In the genomic region with DNA sequence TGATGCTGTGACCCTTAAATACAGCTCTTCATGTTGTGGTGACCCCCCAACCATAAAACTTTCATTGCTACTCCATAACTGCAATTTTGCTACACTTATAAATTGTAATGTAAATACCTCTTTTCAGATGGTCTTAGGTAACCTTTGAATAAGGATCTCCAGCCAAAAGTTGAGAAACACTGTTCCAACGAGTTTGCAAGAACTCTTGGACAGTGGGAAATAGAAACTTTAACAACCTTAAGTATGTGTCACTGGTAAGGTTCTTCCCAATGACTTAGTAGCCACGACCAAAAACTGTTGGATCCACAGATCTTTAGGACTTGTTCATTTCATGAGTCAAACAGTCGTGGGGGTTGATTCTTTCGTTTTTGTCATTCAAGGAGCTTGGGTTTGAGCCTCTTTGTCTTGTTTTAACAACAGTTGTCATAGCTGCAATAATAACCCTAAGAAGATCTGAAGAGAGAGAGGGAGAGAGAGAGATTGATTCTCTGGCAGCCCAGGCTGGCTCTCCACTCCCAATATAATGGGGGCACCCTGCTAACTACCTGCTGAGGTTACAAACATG, we compare ENCODE assay signal across 8 mouse cellular contexts. TPM values are rescaled to one million over a fixed set of nuclear protein-coding genes. Genes with fewer than 3 reads are reported as not detected.
DNase-seq lines count a peak whose midpoint lies in the region; ATAC-seq and TF ChIP-seq lines count a peak whose summit lies in the region.

No protein-coding gene starts in this region.

- TF ChIP-seq EP300 in lung, postnatal 0 days (IDR thresholded peaks at IDR 0.05): no peak

- ATAC-seq in lung, postnatal 0 days: no peak
- no peak for ATAC-seq in forebrain, embryonic 11.5 days (replicated peaks; ENCODE audit: low FRiP score)
- no peak for ATAC-seq in limb, embryonic 11.5 days (ENCODE audit: insufficient number of reproducible peaks, low FRiP score, low TSS enrichment, low read depth)
- ATAC-seq in neural tube, embryonic 15.5 days (ENCODE audit: low FRiP score): no peak
- no peak for ATAC-seq in activated CD4-positive, CD25-positive, alpha-beta regulatory T cell, adult 4 months
- ATAC-seq in granulocyte monocyte progenitor cell, adult 5-6 weeks (replicated peaks; ENCODE audit: poor library complexity, severe bottlenecking): no peak

- no peaks in the 10 kb centered on the region for H3K9me3 ChIP-seq in lung, postnatal 0 days (ENCODE audit: low read length)
- H3K9me3 ChIP-seq in forebrain, embryonic 11.5 days (ENCODE audit: control insufficient read depth, low read length): no peaks in the 10 kb centered on the region
- no peaks in the 10 kb centered on the region; the same call in 1 of the 2 replicates for H3K9me3 ChIP-seq in limb, embryonic 11.5 days (ENCODE audit: control insufficient read depth, low read length)
- H3K9me3 ChIP-seq in neural tube, embryonic 15.5 days (replicated peaks): no peaks in the 10 kb centered on the region

- H3K27ac ChIP-seq in lung, postnatal 0 days (ENCODE audit: low read length): peak overlapping the region; percentile 86
- H3K27ac ChIP-seq in forebrain, embryonic 11.5 days (ENCODE audit: low read depth, low read length): no peak overlapping the region
- no peak overlapping the region for H3K27ac ChIP-seq in limb, embryonic 11.5 days (replicated peaks; ENCODE audit: low read depth, low read length)
- peak overlapping the region; percentile 90 for H3K27ac ChIP-seq in neural tube, embryonic 15.5 days (replicated peaks)

- no peaks in the 10 kb centered on the region for H3K36me3 ChIP-seq in lung, postnatal 0 days (ENCODE audit: insufficient read depth, low read length)
- H3K36me3 ChIP-seq in forebrain, embryonic 11.5 days (ENCODE audit: control insufficient read depth, insufficient read depth, low read length): no peaks in the 10 kb centered on the region
- H3K36me3 ChIP-seq in limb, embryonic 11.5 days (ENCODE audit: control insufficient read depth, insufficient read depth, low read length): no peaks in the 10 kb centered on the region
- no peaks in the 10 kb centered on the region for H3K36me3 ChIP-seq in neural tube, embryonic 15.5 days

- WGBS in lung, postnatal 0 days: 62% methylated on average over 4 of the region's 4 CpGs
- WGBS in forebrain, embryonic 11.5 days: 81% methylated on average over 4 of the region's 4 CpGs
- WGBS in limb, embryonic 11.5 days: 86% methylated on average over 4 of the region's 4 CpGs
- WGBS in neural tube, embryonic 15.5 days: 90% methylated on average over 4 of the region's 4 CpGs

- peak; percentile 51 for DNase-seq in lung, postnatal 0 days (ENCODE audit: low spot score)
- DNase-seq in lung, postnatal 10 days: no peak
- no peak for DNase-seq in forebrain, embryonic 11.5 days (ENCODE audit: low spot score)
- DNase-seq in limb, embryonic 11.5 days (ENCODE audit: low spot score): no peak
- no peak for DNase-seq in spleen, adult 12 weeks (ENCODE audit: low spot score)

- H3K4me1 ChIP-seq in lung, postnatal 0 days (ENCODE audit: insufficient read depth, low read depth, low read length): peaks cover 10% of the 10 kb centered on the region; the same call in 1 of the 2 replicates
- H3K4me1 ChIP-seq in forebrain, embryonic 11.5 days (replicated peaks; ENCODE audit: control insufficient read depth, insufficient read depth, low read length): peaks cover 8% of the 10 kb centered on the region
- peaks cover 9% of the 10 kb centered on the region for H3K4me1 ChIP-seq in limb, embryonic 11.5 days (ENCODE audit: control insufficient read depth, insufficient read depth, low read length)
- peaks cover 31% of the 10 kb centered on the region for H3K4me1 ChIP-seq in neural tube, embryonic 15.5 days

- H3K4me2 ChIP-seq in lung, postnatal 0 days (replicated peaks; ENCODE audit: low read depth, low read length): peak overlapping the region; percentile 97
- H3K4me2 ChIP-seq in forebrain, embryonic 11.5 days (ENCODE audit: low read depth, low read length, severe bottlenecking): peak overlapping the region; percentile 94
- peak overlapping the region; percentile 81 for H3K4me2 ChIP-seq in limb, embryonic 11.5 days (ENCODE audit: low read depth, severe bottlenecking)
- peak overlapping the region; percentile 76 for H3K4me2 ChIP-seq in neural tube, embryonic 15.5 days

- no peaks in the 10 kb centered on the region for H3K27me3 ChIP-seq in lung, postnatal 0 days (replicated peaks; ENCODE audit: insufficient read depth, low read length)
- no peaks in the 10 kb centered on the region for H3K27me3 ChIP-seq in forebrain, embryonic 11.5 days (ENCODE audit: control insufficient read depth, insufficient read depth, low read length)
- no peaks in the 10 kb centered on the region for H3K27me3 ChIP-seq in limb, embryonic 11.5 days (ENCODE audit: control insufficient read depth, insufficient read depth, low read length)
- H3K27me3 ChIP-seq in neural tube, embryonic 15.5 days (replicated peaks): no peaks in the 10 kb centered on the region

- peak overlapping the region; percentile 52 for H3K4me3 ChIP-seq in lung, postnatal 0 days (ENCODE audit: low read depth, low read length)
- H3K4me3 ChIP-seq in forebrain, embryonic 11.5 days (ENCODE audit: low read depth, low read length): peak overlapping the region; percentile 43
- peak overlapping the region; percentile 44; the same call in 1 of the 2 replicates for H3K4me3 ChIP-seq in limb, embryonic 11.5 days (ENCODE audit: low read depth, low read length)
- peak overlapping the region; percentile 55 for H3K4me3 ChIP-seq in neural tube, embryonic 15.5 days (replicated peaks)

- H3K9ac ChIP-seq in lung, postnatal 0 days (replicated peaks; ENCODE audit: low read depth): no peak overlapping the region
- peak overlapping the region; percentile 61 for H3K9ac ChIP-seq in forebrain, embryonic 11.5 days (ENCODE audit: low read length)
- no peak overlapping the region; the same call in 1 of the 2 replicates for H3K9ac ChIP-seq in limb, embryonic 11.5 days (ENCODE audit: low read length)
- peak overlapping the region; percentile 53 for H3K9ac ChIP-seq in neural tube, embryonic 15.5 days (replicated peaks)

- TF ChIP-seq CTCF in lung, postnatal 0 days (IDR thresholded peaks at IDR 0.05): no peak

RNA-seq across cellular contexts. Expression of a gene that starts 21.1 kb away (rescaled TPM):
- 40.3 and 44.9 TPM in 2 replicates for polyA plus RNA-seq in lung, postnatal 0 days (2015; fragmentation: Nextera tagmentation; extraction: Ambion mirVana)
- polyA plus RNA-seq in forebrain, embryonic 11.5 days (2014; fragmentation: Nextera tagmentation; extraction: Ambion mirVana): 51.4 and 53.1 TPM in 2 replicates
- 55.0 and 58.4 TPM in 2 replicates for polyA plus RNA-seq in limb, embryonic 11.5 days (2014; fragmentation: Nextera tagmentation; extraction: Ambion mirVana)
- 45.3 and 46.8 TPM in 2 replicates for polyA plus RNA-seq in neural tube, embryonic 15.5 days (2015; fragmentation: Nextera tagmentation; extraction: Ambion mirVana)
- 10 to 100 TPM; 87.0 to 90.6 TPM for polyA plus RNA-seq in activated CD4-positive, CD25-positive, alpha-beta regulatory T cell, adult 4 months (2017; shearing (Covaris generic))
- total RNA-seq in granulocyte monocyte progenitor cell, adult 5-6 weeks (2014; fragmentation: Nextera tagmentation): 32.3 and 42.5 TPM in 2 replicates
- total RNA-seq in granulocyte monocyte progenitor cell, adult 5-6 weeks (2017): 33.3 and 35.6 TPM in 2 replicates

RNA-seq across cellular contexts. Expression of a gene that starts 58.0 kb away (rescaled TPM):
- 90.5 and 106 TPM in 2 replicates for polyA plus RNA-seq in lung, postnatal 0 days (2015; fragmentation: Nextera tagmentation; extraction: Ambion mirVana)
- polyA plus RNA-seq in forebrain, embryonic 11.5 days (2014; fragmentation: Nextera tagmentation; extraction: Ambion mirVana): 6.6 and 7.6 TPM in 2 replicates
- 7.5 and 8.3 TPM in 2 replicates for polyA plus RNA-seq in limb, embryonic 11.5 days (2014; fragmentation: Nextera tagmentation; extraction: Ambion mirVana)
- polyA plus RNA-seq in neural tube, embryonic 15.5 days (2015; fragmentation: Nextera tagmentation; extraction: Ambion mirVana): 14.4 and 26.5 TPM in 2 replicates
- 100 to 1,000 TPM; 108 to 129 TPM for polyA plus RNA-seq in activated CD4-positive, CD25-positive, alpha-beta regulatory T cell, adult 4 months (2017; shearing (Covaris generic))
- total RNA-seq in granulocyte monocyte progenitor cell, adult 5-6 weeks (2014; fragmentation: Nextera tagmentation): 36.6 and 48.8 TPM in 2 replicates
- 41.3 and 45.8 TPM in 2 replicates for total RNA-seq in granulocyte monocyte progenitor cell, adult 5-6 weeks (2017)

Comparison
In these comparisons a context has a peak if more than half of its experiments do, and no peak if none do; other contexts are left out.
1. H3K27ac ChIP-seq: peak in lung, postnatal 0 days (single experiment) and neural tube, embryonic 15.5 days (single experiment); none in forebrain, embryonic 11.5 days (single experiment) and limb, embryonic 11.5 days (single experiment).
2. H3K9ac ChIP-seq: peak in forebrain, embryonic 11.5 days (single experiment) and neural tube, embryonic 15.5 days (single experiment); none in lung, postnatal 0 days (single experiment) and limb, embryonic 11.5 days (single experiment).
3. Peak in every context shown above with its lines, with median percentiles within 50 percentile points of each other: H3K4me2 ChIP-seq and H3K4me3 ChIP-seq.